Mouse (Mus musculus) c-Kit-positive CD71-negative TER-119-negative erythroid progenitor cells, embryonic 14.5 days (primary cell): ENCODE results near the gene Gm10720.
"Not testable (repeated sequence)": the region's sequence is repeated elsewhere in the genome, so short reads cannot be mapped to it uniquely, and the experiment has no call there.

Source experiments
- DNase-seq: peaks from one replicate; pipeline ENCODE4 v3.0.0-alpha.2; 2013; ENCODE audit warnings: low read depth

Gm10720 gene

DNA sequence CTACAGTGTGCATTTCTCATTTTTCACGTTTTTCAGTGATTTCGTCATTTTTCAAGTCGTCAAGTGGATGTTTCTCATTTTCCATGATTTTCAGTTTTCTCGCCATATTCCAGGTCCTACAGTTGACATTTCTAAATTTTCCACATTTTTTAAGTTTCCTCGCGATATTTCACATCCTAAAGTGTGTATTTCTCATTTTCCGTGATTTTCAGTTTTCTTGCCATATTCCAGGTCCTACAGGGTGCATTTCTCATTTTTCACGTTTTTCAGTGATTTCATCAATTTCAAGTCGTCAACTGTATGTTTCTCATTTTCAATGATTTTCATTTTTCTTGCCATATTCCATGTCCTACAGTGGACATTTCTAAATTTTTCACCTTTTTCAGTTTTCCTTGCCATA lies at the start of gene Gm10720:
Gm10720 (plus strand) TSS at position 301 of the 400 bp plus-strand sequence.
- not testable (repeated sequence) for DNase-seq

DNA sequence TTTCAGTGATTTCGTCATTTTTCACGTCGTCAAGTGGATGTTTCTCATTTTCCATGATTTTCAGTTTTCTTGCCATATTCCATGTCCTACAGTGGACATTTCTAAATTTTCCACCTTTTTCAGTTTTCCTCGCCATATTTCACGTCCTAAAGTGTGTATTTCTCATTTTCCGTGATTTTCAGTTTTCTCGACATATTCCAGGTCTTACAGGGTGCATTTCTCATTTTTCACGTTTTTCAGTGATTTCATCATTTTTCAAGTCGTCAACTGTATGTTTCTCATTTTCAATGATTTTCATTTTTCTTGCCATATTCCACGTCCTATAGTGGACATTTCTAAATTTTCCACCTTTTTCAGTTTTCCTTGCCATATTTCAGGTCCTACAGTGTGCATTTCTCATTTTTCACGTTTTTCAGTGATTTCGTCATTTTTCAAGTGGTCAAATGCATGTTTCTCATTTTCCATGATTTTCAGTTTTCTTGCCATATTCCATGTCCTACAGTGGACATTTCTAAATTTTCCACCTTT lies 14.9 kb upstream of the Gm10720 start, which contains the start of gene Gm10722:
Gm10722 (plus strand) TSS at position 478 of the 528 bp plus-strand sequence.
- DNase-seq = peak; percentile 20

DNA sequence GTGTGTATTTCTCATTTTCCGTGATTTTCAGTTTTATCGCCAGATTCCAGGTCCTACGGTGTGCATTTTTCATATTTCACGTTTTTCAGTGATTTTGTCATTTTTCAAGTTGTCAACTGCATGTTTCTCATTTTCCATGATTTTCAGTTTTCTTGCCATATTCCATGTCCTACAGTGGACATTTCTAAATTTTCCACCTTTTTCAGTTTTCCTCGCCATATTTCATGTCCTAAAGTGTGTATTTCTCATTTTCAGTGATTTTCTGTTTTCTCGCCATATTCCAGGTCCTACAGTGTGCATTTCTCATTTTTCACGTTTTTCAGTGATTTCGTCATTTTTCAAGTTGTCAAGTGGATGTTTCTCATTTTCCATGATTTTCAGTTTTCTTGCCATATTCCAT lies 14.4 kb upstream of the Gm10720 start:
- DNase-seq = not testable (repeated sequence)

DNA sequence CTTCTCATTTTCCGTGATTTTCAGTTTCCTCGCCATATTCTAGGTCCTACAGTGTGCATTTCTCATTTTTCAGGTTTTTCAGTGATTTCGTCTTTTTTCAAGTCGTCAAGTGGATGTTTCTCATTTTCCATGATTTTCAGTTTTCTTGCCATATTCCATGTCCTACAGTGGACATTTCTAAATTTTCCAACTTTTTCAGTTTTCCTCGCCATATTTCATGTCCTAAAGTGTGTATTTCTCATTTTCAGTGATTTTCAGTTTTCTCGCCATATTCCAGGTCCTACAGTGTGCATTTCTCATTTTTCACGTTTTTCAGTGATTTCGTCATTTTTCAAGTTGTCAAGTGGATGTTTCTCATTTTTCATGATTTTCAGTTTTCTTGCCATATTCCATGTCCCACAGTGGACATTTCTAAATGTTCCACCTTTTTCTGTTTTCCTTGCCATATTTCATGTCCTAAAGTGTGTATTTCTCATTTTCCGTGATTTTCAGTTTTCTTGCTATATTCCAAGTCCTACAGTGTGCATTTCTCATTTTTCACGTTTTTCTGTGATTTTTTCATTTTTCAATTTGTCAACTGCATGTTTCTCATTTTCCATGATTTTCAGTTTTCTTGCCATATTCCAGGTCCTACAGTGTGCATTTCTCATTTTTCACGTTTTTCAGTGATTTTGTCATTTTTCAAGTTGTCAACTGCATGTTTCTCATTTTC lies 13.3 kb upstream of the Gm10720 start:
- not testable (repeated sequence) for DNase-seq

DNA sequence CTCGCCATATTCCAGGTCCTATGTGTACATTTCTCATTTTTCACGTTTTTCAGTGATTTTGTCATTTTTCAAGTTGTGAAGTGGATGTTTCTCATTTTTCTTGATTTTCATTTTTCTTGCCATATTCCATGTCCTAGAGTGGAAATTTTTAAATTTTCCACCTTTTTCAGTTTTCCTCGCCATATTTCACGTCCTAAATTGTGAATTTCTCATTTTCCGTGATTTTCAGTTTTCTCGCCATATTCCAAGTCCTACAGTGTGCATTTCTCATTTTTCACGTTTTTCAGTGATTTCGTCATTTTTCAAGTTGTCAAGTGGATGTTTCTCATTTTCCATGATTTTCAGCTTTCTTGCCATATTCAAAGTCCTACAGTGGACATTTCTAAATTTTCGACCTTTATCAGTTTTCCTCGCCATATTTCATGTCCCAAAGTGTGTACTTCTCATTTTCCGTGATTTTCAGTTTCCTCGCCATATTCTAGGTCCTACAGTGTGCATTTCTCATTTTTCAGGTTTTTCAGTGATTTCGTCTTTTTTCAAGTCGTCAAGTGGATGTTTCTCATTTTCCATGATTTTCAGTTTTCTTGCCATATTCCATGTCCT lies 12.6 kb upstream of the Gm10720 start, which contains the start of gene Gm11168:
Gm11168 (plus strand) TSS at position 553 of the 603 bp plus-strand sequence.
- not testable (repeated sequence) for DNase-seq

DNA sequence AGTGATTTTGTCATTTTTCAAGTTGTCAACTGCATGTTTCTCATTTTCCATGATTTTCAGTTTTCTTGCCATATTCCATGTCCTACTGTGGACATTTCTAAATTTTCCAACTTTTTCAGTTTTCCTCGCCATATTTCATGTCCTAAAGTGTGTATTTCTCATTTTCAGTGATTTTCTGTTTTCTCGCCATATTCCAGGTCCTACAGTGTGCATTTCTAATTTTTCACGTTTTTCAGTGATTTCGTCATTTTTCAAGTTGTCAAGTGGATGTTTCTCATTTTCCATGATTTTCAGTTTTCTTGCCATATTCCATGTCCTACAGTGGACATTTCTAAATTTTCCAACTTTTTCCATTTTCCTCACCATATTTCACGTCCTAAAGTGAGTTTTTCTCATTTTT lies 9.3 kb upstream of the Gm10720 start:
- DNase-seq = not testable (repeated sequence)

DNA sequence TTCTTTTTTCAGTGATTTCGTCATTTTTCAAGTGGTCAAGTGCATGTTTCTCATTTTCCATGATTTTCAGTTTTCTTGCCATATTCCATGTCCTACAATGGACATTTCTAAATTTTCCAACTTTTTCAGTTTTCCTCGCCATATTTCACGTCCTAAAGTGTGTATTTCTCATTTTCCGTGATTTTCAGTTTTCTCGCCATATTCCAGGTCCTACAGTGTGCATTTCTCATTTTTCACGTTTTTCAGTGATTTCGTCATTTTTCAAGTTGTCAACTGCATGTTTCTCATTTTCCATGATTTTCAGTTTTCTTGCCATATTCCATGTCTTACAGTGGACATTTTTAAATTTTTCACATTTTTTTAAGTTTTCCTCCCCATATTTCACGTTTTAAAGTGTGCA lies 8.8 kb upstream of the Gm10720 start:
- not testable (repeated sequence) for DNase-seq

DNA sequence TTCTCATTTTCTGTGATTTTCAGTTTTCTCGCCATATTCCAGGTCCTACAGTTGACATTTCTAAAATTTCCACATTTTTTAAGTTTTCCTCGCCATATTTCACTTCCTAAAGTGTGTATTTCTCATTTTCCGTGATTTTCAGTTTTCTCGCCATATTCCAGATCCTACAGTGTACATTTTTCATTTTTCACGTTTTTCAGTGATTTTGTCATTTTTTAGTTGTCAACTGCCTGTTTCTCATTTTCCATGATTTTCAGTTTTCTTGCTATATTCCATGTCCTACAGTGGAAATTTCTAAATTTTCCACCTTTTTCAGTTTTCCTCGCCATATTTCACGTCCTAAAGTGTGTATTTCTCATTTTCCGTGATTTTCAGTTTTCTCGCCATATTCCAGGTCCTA lies 8.2 kb upstream of the Gm10720 start:
- peak; percentile 7 for DNase-seq

DNA sequence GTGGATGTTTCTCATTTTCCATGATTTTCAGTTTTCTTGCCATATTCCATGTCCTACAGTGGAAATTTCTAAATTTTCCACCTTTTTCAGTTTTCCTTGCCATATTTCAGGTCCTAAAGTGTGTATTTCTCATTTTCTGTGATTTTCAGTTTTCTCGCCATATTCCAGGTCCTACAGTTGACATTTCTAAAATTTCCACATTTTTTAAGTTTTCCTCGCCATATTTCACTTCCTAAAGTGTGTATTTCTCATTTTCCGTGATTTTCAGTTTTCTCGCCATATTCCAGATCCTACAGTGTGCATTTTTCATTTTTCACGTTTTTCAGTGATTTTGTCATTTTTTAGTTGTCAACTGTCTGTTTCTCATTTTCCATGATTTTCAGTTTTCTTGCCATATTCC lies 6.1 kb upstream of the Gm10720 start:
- not testable (repeated sequence) for DNase-seq

DNA sequence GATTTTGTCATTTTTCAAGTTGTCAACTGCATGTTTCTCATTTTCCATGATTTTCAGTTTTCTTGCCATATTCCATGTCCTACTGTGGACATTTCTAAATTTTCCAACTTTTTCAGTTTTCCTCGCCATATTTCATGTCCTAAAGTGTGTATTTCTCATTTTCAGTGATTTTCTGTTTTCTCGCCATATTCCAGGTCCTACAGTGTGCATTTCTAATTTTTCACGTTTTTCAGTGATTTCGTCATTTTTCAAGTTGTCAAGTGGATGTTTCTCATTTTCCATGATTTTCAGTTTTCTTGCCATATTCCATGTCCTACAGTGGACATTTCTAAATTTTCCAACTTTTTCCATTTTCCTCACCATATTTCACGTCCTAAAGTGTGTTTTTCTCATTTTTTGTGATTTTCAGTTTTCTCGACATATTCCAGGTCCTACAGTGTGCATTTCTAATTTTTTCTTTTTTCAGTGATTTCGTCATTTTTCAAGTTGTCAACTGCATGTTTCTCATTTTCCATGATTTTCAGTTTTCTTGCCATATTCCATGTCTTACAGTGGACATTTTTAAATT lies 3.3 kb upstream of the Gm10720 start:
- DNase-seq = not testable (repeated sequence)

DNA sequence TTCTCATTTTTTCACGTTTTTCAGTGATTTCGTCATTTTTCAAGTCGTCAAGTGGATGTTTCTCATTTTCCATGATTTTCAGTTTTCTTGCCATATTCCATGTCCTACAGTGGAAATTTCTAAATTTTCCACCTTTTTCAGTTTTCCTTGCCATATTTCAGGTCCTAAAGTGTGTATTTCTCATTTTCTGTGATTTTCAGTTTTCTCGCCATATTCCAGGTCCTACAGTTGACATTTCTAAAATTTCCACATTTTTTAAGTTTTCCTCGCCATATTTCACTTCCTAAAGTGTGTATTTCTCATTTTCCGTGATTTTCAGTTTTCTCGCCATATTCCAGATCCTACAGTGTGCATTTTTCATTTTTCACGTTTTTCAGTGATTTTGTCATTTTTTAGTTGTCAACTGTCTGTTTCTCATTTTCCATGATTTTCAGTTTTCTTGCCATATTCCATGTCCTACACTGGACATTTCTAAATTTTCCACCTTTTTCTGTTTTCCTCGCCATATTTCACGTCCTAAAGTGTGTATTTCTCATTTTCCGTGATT lies 2.6 kb upstream of the Gm10720 start, which contains the start of gene Gm10721:
Gm10721 (plus strand) TSS at position 408 of the 547 bp plus-strand sequence.
- DNase-seq = not testable (repeated sequence)

DNA sequence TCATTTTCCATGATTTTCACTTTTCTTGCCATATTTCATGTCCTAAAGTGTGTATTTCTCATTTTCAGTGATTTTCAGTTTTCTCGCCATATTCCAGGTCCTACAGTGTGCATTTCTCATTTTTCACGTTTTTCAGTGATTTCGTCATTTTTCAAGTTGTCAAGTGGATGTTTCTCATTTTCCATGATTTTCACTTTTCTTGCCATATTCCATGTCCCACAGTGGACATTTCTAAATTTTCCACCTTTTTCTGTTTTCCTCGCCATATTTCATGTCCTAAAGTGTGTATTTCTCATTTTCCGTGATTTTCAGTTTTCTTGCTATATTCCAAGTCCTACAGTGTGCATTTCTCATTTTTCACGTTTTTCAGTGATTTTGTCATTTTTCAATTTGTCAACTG lies 442 bp downstream of the Gm10720 start:
- not testable (repeated sequence) for DNase-seq

DNA sequence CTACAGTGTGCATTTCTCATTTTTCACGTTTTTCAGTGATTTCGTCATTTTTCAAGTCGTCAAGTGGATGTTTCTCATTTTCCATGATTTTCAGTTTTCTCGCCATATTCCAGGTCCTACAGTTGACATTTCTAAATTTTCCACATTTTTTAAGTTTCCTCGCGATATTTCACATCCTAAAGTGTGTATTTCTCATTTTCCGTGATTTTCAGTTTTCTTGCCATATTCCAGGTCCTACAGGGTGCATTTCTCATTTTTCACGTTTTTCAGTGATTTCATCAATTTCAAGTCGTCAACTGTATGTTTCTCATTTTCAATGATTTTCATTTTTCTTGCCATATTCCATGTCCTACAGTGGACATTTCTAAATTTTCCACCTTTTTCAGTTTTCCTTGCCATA lies 1.7 kb downstream of the Gm10720 start, which contains the start of gene Gm10719:
Gm10719 (plus strand) TSS at position 301 of the 400 bp plus-strand sequence.
- not testable (repeated sequence) for DNase-seq

DNA sequence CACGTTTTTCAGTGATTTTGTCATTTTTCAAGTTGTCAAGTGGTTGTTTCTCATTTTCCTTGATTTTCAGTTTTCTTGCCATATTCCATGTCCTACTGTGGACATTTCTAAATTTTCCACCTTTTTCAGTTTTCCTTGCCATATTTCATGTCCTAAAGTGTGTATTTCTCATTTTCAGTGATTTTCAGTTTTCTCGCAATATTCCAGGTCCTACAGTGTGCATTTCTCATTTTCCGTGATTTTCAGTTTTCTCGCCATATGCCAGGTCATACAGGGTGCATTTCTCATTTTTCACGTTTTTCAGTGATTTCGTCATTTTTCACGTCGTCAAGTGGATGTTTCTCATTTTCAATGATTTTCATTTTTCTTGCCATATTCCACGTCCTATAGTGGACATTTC lies 3.5 kb downstream of the Gm10720 start:
- DNase-seq = not testable (repeated sequence)

DNA sequence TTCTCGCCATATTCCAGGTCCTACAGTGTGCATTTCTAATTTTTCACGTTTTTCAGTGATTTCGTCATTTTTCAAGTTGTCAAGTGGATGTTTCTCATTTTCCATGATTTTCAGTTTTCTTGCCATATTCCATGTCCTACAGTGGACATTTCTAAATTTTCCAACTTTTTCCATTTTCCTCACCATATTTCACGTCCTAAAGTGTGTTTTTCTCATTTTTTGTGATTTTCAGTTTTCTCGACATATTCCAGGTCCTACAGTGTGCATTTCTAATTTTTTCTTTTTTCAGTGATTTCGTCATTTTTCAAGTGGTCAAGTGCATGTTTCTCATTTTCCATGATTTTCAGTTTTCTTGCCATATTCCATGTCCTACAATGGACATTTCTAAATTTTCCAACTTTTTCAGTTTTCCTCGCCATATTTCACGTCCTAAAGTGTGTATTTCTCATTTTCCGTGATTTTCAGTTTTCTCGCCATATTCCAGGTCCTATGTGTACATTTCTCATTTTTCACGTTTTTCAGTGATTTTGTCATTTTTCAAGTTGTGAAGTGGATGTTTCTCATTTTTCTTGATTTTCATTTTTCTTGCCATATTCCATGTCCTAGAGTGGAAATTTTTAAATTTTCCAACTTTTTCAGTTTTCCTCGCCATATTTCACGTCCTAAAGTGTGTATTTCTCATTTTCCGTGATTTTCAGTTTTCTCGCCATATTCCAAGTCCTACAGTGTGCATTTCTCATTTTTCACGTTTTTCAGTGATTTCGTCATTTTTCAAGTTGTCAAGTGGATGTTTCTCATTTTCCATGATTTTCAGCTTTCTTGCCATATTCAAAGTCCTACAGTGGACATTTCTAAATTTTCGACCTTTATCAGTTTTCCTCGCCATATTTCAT lies 4.6 kb downstream of the Gm10720 start:
- not testable (repeated sequence) for DNase-seq

DNA sequence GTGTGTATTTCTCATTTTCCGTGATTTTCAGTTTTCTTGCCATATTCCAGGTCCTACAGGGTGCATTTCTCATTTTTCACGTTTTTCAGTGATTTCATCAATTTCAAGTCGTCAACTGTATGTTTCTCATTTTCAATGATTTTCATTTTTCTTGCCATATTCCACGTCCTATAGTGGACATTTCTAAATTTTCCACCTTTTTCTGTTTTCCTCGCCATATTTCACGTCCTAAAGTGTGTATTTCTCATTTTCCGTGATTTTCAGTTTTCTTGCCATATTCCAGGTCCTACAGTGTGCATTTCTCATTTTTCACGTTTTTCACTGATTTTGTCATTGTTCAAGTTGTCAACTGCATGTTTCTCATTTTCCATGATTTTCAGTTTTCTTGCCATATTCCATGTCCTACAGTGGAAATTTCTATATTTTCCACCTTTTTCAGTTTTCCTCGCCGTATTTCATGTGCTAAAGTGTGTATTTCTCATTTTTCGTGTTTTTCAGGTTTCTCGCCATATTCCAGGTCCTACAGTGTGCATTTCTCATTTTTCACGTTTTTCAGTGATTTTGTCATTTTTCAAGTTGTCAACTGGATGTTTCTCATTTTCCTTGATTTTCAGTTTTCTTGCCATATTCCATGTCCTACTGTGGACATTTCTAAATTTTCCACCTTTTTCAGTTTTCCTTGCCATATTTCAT lies 7.0 kb downstream of the Gm10720 start:
- DNase-seq = peak; percentile 12

DNA sequence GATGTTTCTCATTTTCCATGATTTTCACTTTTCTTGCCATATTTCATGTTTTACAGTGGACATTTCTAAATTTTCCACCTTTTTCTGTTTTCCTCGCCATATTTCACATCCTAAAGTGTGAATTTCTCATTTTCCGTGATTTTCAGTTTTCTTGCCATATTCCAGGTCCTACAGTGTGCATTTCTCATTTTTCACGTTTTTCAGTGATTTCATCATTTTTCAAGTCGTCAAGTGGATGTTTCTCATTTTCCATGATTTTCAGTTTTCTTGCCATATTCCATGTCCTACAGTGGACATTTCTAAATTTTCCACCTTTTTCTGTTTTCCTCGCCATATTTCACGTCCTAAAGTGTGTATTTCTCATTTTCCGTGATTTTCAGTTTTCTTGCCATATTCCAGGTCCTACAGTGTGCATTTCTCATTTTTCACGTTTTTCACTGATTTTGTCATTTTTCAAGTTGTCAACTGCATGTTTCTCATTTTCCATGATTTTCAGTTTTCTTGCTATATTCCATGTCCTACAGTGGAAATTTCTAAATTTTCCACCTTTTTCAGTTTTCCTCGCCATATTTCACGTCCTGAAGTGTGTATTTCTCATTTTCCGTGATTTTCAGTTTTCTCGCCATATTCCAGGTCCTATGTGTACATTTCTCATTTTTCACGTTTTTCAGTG lies 8.0 kb downstream of the Gm10720 start, which contains the start of gene Gm10718:
Gm10718 (plus strand) TSS at position 236 of the 673 bp plus-strand sequence.
- not testable (repeated sequence) for DNase-seq

DNA sequence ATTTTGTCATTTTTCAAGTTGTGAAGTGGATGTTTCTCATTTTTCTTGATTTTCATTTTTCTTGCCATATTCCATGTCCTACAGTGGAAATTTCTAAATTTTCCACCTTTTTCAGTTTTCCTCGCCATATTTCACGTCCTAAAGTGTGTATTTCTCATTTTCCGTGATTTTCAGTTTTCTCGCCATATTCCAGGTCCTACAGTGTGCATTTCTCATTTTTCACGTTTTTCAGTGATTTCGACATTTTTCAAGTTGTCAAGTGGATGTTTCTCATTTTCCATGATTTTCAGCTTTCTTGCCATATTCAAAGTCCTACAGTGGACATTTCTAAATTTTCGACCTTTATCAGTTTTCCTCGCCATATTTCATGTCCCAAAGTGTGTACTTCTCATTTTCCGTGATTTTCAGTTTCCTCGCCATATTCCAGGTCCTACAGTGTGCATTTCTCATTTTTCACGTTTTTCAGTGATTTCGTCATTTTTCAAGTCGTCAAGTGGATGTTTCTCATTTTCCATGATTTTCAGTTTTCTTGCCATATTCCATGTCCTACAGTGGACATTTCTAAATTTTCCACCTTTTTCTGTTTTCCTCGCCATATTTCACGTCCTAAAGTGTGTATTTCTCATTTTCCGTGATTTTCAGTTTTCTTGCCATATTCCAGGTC lies 8.7 kb downstream of the Gm10720 start:
- not testable (repeated sequence) for DNase-seq

DNA sequence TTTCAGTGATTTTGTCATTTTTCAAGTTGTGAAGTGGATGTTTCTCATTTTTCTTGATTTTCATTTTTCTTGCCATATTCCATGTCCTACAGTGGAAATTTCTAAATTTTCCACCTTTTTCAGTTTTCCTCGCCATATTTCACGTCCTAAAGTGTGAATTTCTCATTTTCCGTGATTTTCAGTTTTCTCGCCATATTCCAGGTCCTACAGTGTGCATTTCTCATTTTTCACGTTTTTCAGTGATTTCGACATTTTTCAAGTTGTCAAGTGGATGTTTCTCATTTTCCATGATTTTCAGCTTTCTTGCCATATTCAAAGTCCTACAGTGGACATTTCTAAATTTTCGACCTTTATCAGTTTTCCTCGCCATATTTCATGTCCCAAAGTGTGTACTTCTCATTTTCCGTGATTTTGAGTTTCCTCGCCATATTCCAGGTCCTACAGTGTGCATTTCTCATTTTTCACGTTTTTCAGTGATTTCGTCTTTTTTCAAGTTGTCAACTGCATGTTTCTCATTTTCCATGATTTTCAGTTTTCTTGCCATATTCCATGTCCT lies 9.5 kb downstream of the Gm10720 start, which contains the start of gene Gm10717:
Gm10717 (plus strand) TSS at position 506 of the 556 bp plus-strand sequence.
- DNase-seq = not testable (repeated sequence)
